Mouse (Mus musculus): ENCODE data around the gene Cyfip2. TPM values are rescaled to one million over a fixed set of nuclear protein-coding genes. Genes with fewer than 3 reads are reported as not detected.
"Not testable (repeated sequence)": the region's sequence is repeated elsewhere in the genome, so short reads cannot be mapped to it uniquely, and the experiment has no call there.

Gene Cyfip2
- total RNA-seq, 2 experiments from 2014 or later: 212 to 214 TPM

- intact Hi-C loops (cut with DNase I): no loop called here
These were observed 107.8 kb downstream of the Cyfip2 start for GRCm38 (mm10) chr11:46204841-46205240.

GRCm38 (mm10) chr11:46202547-46202887 lies 110.1 kb downstream of the Cyfip2 start:
- no peak for DNase-seq
- intact Hi-C loops (cut with DNase I): no loop called here

More at GRCm38 (mm10) chr11:46204841-46205240, 107.8 kb downstream of the Cyfip2 start:
- DNase-seq: no peak

- intact Hi-C loops (cut with DNase I): no loop called here
- DNase-seq: no peak
These were observed 110.8 kb downstream of the Cyfip2 start for GRCm38 (mm10) chr11:46201636-46202546.

- intact Hi-C loops (cut with DNase I): no loop called here
- DNase-seq: no peak
These were observed 112.0 kb downstream of the Cyfip2 start for GRCm38 (mm10) chr11:46200664-46201063.

GRCm38 (mm10) chr11:46194175-46194574 lies 118.5 kb downstream of the Cyfip2 start:
- intact Hi-C loops (cut with DNase I): no loop called here
- no peak for DNase-seq

GRCm38 (mm10) chr11:46188283-46188682 lies 124.4 kb downstream of the Cyfip2 start:
- intact Hi-C loops (cut with DNase I): no loop called here
- DNase-seq: no peak

- peak; percentile 14 for DNase-seq
- intact Hi-C loops (cut with DNase I): no loop called here
These were observed 127.2 kb downstream of the Cyfip2 start for GRCm38 (mm10) chr11:46185486-46185885.

GRCm38 (mm10) chr11:46184946-46185345 lies 127.7 kb downstream of the Cyfip2 start:
- intact Hi-C loops (cut with DNase I): no loop called here
- DNase-seq: no peak

GRCm38 (mm10) chr11:46182031-46182430 lies 130.6 kb downstream of the Cyfip2 start:
- intact Hi-C loops (cut with DNase I); DNase-seq: not testable (repeated sequence)

- intact Hi-C loops (cut with DNase I): no loop called here
- DNase-seq: no peak
These were observed 135.2 kb downstream of the Cyfip2 start for GRCm38 (mm10) chr11:46177246-46178043.

GRCm38 (mm10) chr11:46176155-46176554 lies 136.5 kb downstream of the Cyfip2 start:
- DNase-seq: no peak
- intact Hi-C loops (cut with DNase I): no loop called here

- intact Hi-C loops (cut with DNase I): no loop called here
- DNase-seq: no peak
These were observed 140.5 kb downstream of the Cyfip2 start for GRCm38 (mm10) chr11:46172128-46172527.

- no peak for DNase-seq
- intact Hi-C loops (cut with DNase I): no loop called here
These were observed 142.8 kb downstream of the Cyfip2 start for GRCm38 (mm10) chr11:46169908-46170307.

- intact Hi-C loops (cut with DNase I): no loop called here
- no peak for DNase-seq
These were observed 144.2 kb downstream of the Cyfip2 start for GRCm38 (mm10) chr11:46168506-46168905.

- DNase-seq: peak; percentile 6
- intact Hi-C loops (cut with DNase I): no loop called here
These were observed 146.6 kb downstream of the Cyfip2 start, which contains the start of gene Nipal4 for GRCm38 (mm10) chr11:46165866-46166585. Nipal4 (minus strand) TSS chr11:46166508.

GRCm38 (mm10) chr11:46157462-46157861 lies 155.2 kb downstream of the Cyfip2 start:
- DNase-seq: no peak
- intact Hi-C loops (cut with DNase I): no loop called here

- DNase-seq: no peak
- intact Hi-C loops (cut with DNase I): no loop called here
These were observed 155.7 kb downstream of the Cyfip2 start for GRCm38 (mm10) chr11:46156945-46157344.

- intact Hi-C loops (cut with DNase I): no loop called here
- DNase-seq: no peak
These were observed 166.0 kb downstream of the Cyfip2 start for GRCm38 (mm10) chr11:46146619-46147018.

- intact Hi-C loops (cut with DNase I): no loop called here
- DNase-seq: no peak
These were observed 167.3 kb downstream of the Cyfip2 start for GRCm38 (mm10) chr11:46145163-46145875.
